Mouse (Mus musculus) testis, adult 2 months (tissue): ENCODE results near the gene Eid3.

Experiments used
- CTCF ChIP-seq: fragments of 200-500 bp; IDR thresholded peaks from 2 replicates; pipeline ENCODE4 v1.5.1; 2012; ENCODE audit warnings: low read depth, mild to moderate bottlenecking, inconsistent platforms, low read length, moderate library complexity; ENCODE audit not compliant: control insufficient read depth, insufficient read depth, insufficient replicate concordance
- POLR2A ChIP-seq: fragments of 200-500 bp; IDR thresholded peaks from 2 replicates; pipeline ENCODE4 v1.6.1; 2012; ENCODE audit warnings: low read depth, mild to moderate bottlenecking, inconsistent platforms, low read length, moderate library complexity; ENCODE audit not compliant: control insufficient read depth

GRCm38 (mm10) chr10:82860929-82861315 is 5.5 kb upstream of the Eid3 start:
- TF ChIP-seq POLR2A, result no peak
- no peak for TF ChIP-seq CTCF
